Mouse (Mus musculus) liver, embryonic 11.5 days (tissue): ENCODE data around the gene Gpr19. TPM values are rescaled to one million over a fixed set of nuclear protein-coding genes. Genes with fewer than 3 reads are reported as not detected.
A peak's percentile ranks its signal among the peaks of the same experiment; 100 is the strongest.

Experiments
- ATAC-seq: fragments of 200-750 bp; cut with Nextera tagmentation; replicated peaks from 2 replicates; pipeline ENCODE4 v1.8.0; 2017; ENCODE audit warnings: moderate number of reproducible peaks, mild to moderate bottlenecking, moderate TSS enrichment, moderate library complexity; ENCODE audit not compliant: low FRiP score
- DNase-seq: peaks from one replicate; pipeline ENCODE4 v3.0.0-alpha.2; 2017; ENCODE audit warnings: low spot score
- H3K27ac ChIP-seq: fragments of 300-500 bp; sonication (generic); 2 replicates; pipeline ENCODE4 v1.5.1; 2014; ENCODE audit warnings: mild to moderate bottlenecking, low read depth, low read length, control low read depth
- H3K27me3 ChIP-seq: fragments of 300-500 bp; sonication (generic); replicated peaks from 2 replicates; pipeline ENCODE4 v1.6.1; 2014; ENCODE audit warnings: low read length, mixed read lengths; ENCODE audit not compliant: control insufficient read depth, insufficient read depth
- H3K36me3 ChIP-seq: fragments of 300-500 bp; sonication (generic); 2 replicates; pipeline ENCODE4 v1.6.1; 2014; ENCODE audit warnings: mild to moderate bottlenecking, low read length, moderate library complexity, mixed read lengths; ENCODE audit not compliant: control insufficient read depth, insufficient read depth
- H3K4me1 ChIP-seq: fragments of 300-500 bp; sonication (generic); replicated peaks from 2 replicates; pipeline ENCODE4 v1.6.1; 2014; ENCODE audit warnings: low read length, mixed read lengths; ENCODE audit not compliant: control insufficient read depth, insufficient read depth
- H3K4me2 ChIP-seq: fragments of 300-500 bp; sonication (generic); 2 replicates; pipeline ENCODE4 v1.6.1; 2014; ENCODE audit warnings: mild to moderate bottlenecking, control low read depth, moderate library complexity
- H3K4me3 ChIP-seq: fragments of 300-500 bp; sonication (generic); 2 replicates; pipeline ENCODE4 v1.5.1; 2014; ENCODE audit warnings: low read depth, low read length, control low read depth
- H3K9ac ChIP-seq: fragments of 300-500 bp; sonication (generic); 2 replicates; pipeline ENCODE4 v1.6.1; 2014; ENCODE audit warnings: low read depth, low read length, control low read depth
- H3K9me3 ChIP-seq: fragments of 300-500 bp; sonication (generic); 2 replicates; pipeline ENCODE4 v1.6.1; 2016; ENCODE audit warnings: low read length, inconsistent platforms, mixed read lengths; ENCODE audit not compliant: control insufficient read depth
- WGBS: fragments of 180-500 bp; shearing (Covaris S2); extraction: QIAGEN DNeasy Blood & Tissue Kit; methylation state at CpG from one replicate; pipeline ENCODE4 v1.1.7; 2014; 5-methylcytosine and 5-hydroxymethylcytosine counted together
- polyA plus RNA-seq: library from polyadenylated mRNA; unstranded; fragments of >200 nt; fragmentation: Nextera tagmentation; extraction: Ambion mirVana; gene quantifications from 2 replicates; pipeline ENCODE4 v1.2.1, GENCODE M21; 2014

Gpr19 gene
- polyA plus RNA-seq, 1 experiment from 2014 or later, result 9.1 TPM

GRCm38 (mm10) chr6:134872236-134872635, 26.1 kb downstream of the Gpr19 start:
- no peak for DNase-seq
- no peak overlapping the region for H3K27ac ChIP-seq
- no peak for ATAC-seq
- no peaks in the 10 kb centered on the region for H3K9me3 ChIP-seq
- no peak overlapping the region for H3K9ac ChIP-seq
- H3K27me3 ChIP-seq, result no peaks in the 10 kb centered on the region
- no peak overlapping the region for H3K4me3 ChIP-seq
- H3K4me2 ChIP-seq, result no peak overlapping the region
- WGBS, result 88% methylated on average over 2 of the region's 2 CpGs
- peaks cover 6% of the 10 kb centered on the region for H3K4me1 ChIP-seq
- H3K36me3 ChIP-seq, result no peaks in the 10 kb centered on the region; the same call in 1 of the 2 replicates

- ATAC-seq (peak; percentile 75), DNase-seq (no peak)
- Histone ChIP-seq H3K9me3 (no peaks in the 10 kb centered on the region), H3K9ac (no peak overlapping the region), H3K4me2 (no peak overlapping the region; the same call in 1 of the 2 replicates), H3K36me3 (no peaks in the 10 kb centered on the region; the same call in 1 of the 2 replicates), H3K27ac (peak overlapping the region; percentile 22; the same call in 1 of the 2 replicates), H3K4me1 (peaks cover 6% of the 10 kb centered on the region), H3K4me3 (no peak overlapping the region), H3K27me3 (no peaks in the 10 kb centered on the region)
- WGBS, result 63% methylated on average over 4 of the region's 4 CpGs
Measured at GRCm38 (mm10) chr6:134870887-134871286, 27.5 kb downstream of the Gpr19 start.

GRCm38 (mm10) chr6:134870209-134870742, 28.1 kb downstream of the Gpr19 start:
- H3K27me3 ChIP-seq, result no peaks in the 10 kb centered on the region
- no peak for DNase-seq
- H3K4me3 ChIP-seq, result no peak overlapping the region
- peaks cover 6% of the 10 kb centered on the region for H3K4me1 ChIP-seq
- H3K9ac ChIP-seq, result peak overlapping the region; percentile 23; the same call in 1 of the 2 replicates
- no peaks in the 10 kb centered on the region; the same call in 1 of the 2 replicates for H3K36me3 ChIP-seq
- no peak overlapping the region; the same call in 1 of the 2 replicates for H3K4me2 ChIP-seq
- H3K9me3 ChIP-seq, result no peaks in the 10 kb centered on the region
- WGBS, result 73% methylated on average over 12 of the region's 12 CpGs
- ATAC-seq, result peak; percentile 72
- peak overlapping the region; percentile 22; the same call in 1 of the 2 replicates for H3K27ac ChIP-seq

GRCm38 (mm10) chr6:134867325-134867724, 31.1 kb downstream of the Gpr19 start:
- DNase-seq, result no peak
- Histone ChIP-seq H3K36me3 (no peaks in the 10 kb centered on the region; the same call in 1 of the 2 replicates), H3K27ac (no peak overlapping the region), H3K4me1 (peaks cover 6% of the 10 kb centered on the region), H3K27me3 (no peaks in the 10 kb centered on the region), H3K9ac (no peak overlapping the region), H3K9me3 (no peaks in the 10 kb centered on the region), H3K4me2 (no peak overlapping the region), H3K4me3 (no peak overlapping the region)
- 85% methylated on average over 3 of the region's 3 CpGs for WGBS
- ATAC-seq, result no peak

- H3K9me3 ChIP-seq, result no peaks in the 10 kb centered on the region
- no peak overlapping the region for H3K4me3 ChIP-seq
- H3K9ac ChIP-seq, result no peak overlapping the region
- no peaks in the 10 kb centered on the region; the same call in 1 of the 2 replicates for H3K36me3 ChIP-seq
- WGBS, result 83% methylated on average over 7 of the region's 7 CpGs
- DNase-seq (no peak), ATAC-seq (no peak)
- H3K4me1 ChIP-seq, result peaks cover 6% of the 10 kb centered on the region
- no peak overlapping the region for H3K27ac ChIP-seq
- H3K27me3 ChIP-seq, result no peaks in the 10 kb centered on the region
- no peak overlapping the region for H3K4me2 ChIP-seq
Measured at GRCm38 (mm10) chr6:134866113-134866512, 32.3 kb downstream of the Gpr19 start.

- H3K4me3 ChIP-seq, result no peak overlapping the region
- H3K36me3 ChIP-seq, result no peaks in the 10 kb centered on the region
- no peak overlapping the region for H3K27ac ChIP-seq
Measured at GRCm38 (mm10) chr6:134863146-134863545, 35.2 kb downstream of the Gpr19 start.

GRCm38 (mm10) chr6:134862671-134863104, 35.7 kb downstream of the Gpr19 start:
- 59% methylated on average over 13 of the region's 13 CpGs for WGBS
- no peak overlapping the region for H3K4me3 ChIP-seq

More at GRCm38 (mm10) chr6:134863146-134863545, 35.2 kb downstream of the Gpr19 start:
- H3K4me2 ChIP-seq, result peak overlapping the region; percentile 33
- no peak overlapping the region for H3K9ac ChIP-seq
- 6% methylated on average over 19 of the region's 19 CpGs for WGBS
- no peaks in the 10 kb centered on the region; the same call in none of the 2 replicates for H3K4me1 ChIP-seq
- ATAC-seq, result peak; percentile 41
- H3K9me3 ChIP-seq, result no peaks in the 10 kb centered on the region
- DNase-seq, result peak; percentile 87
- no peaks in the 10 kb centered on the region for H3K27me3 ChIP-seq

GRCm38 (mm10) chr6:134861386-134861785, 37.0 kb downstream of the Gpr19 start:
- no peaks in the 10 kb centered on the region for H3K27me3 ChIP-seq
- DNase-seq (no peak), ATAC-seq (no peak)
- H3K9ac ChIP-seq, result no peak overlapping the region
- H3K27ac ChIP-seq, result no peak overlapping the region
- H3K4me1 ChIP-seq, result no peaks in the 10 kb centered on the region; the same call in none of the 2 replicates
- 84% methylated on average over 12 of the region's 12 CpGs for WGBS
- H3K9me3 ChIP-seq, result no peaks in the 10 kb centered on the region
- no peaks in the 10 kb centered on the region for H3K36me3 ChIP-seq
- H3K4me3 ChIP-seq, result no peak overlapping the region
- H3K4me2 ChIP-seq, result no peak overlapping the region

More at GRCm38 (mm10) chr6:134862671-134863104, 35.7 kb downstream of the Gpr19 start:
- Histone ChIP-seq H3K4me2 (peak overlapping the region; percentile 33), H3K27ac (no peak overlapping the region), H3K9me3 (no peaks in the 10 kb centered on the region), H3K9ac (no peak overlapping the region), H3K27me3 (no peaks in the 10 kb centered on the region), H3K36me3 (no peaks in the 10 kb centered on the region), H3K4me1 (no peaks in the 10 kb centered on the region; the same call in none of the 2 replicates)
- DNase-seq, result no peak
- ATAC-seq, result 0 out of 2 replicates have a peak, but pooled peaks have one; percentile 32

- Histone ChIP-seq H3K4me1 (no peaks in the 10 kb centered on the region; the same call in 1 of the 2 replicates), H3K4me2 (no peak overlapping the region), H3K4me3 (no peak overlapping the region), H3K9me3 (no peaks in the 10 kb centered on the region), H3K36me3 (no peaks in the 10 kb centered on the region), H3K27ac (no peak overlapping the region), H3K9ac (no peak overlapping the region), H3K27me3 (no peaks in the 10 kb centered on the region)
- no peak for DNase-seq
- WGBS, result 69% methylated on average over 4 of the region's 4 CpGs
- ATAC-seq, result no peak
Measured at GRCm38 (mm10) chr6:134860275-134860674, 38.1 kb downstream of the Gpr19 start.
